Mouse (Mus musculus): ENCODE results near the gene 6430628N08Rik.

The 6430628N08Rik gene

GRCm38 (mm10) chr4:115890553-115890952, at the start of gene 6430628N08Rik:
TSS of gene 6430628N08Rik (plus strand) at chr4:115890665.
- DNase-seq (ENCODE audit: low spot score): no peak

GRCm38 (mm10) chr4:115840842-115841241, 49.6 kb upstream of the 6430628N08Rik start:
- no peak for DNase-seq (ENCODE audit: low spot score)

- DNase-seq (ENCODE audit: low spot score): no peak
Measured at GRCm38 (mm10) chr4:115846656-115847055, 43.8 kb upstream of the 6430628N08Rik start.

- DNase-seq (ENCODE audit: low spot score): no peak
Measured at GRCm38 (mm10) chr4:115847377-115847776, 43.1 kb upstream of the 6430628N08Rik start.

DNA sequence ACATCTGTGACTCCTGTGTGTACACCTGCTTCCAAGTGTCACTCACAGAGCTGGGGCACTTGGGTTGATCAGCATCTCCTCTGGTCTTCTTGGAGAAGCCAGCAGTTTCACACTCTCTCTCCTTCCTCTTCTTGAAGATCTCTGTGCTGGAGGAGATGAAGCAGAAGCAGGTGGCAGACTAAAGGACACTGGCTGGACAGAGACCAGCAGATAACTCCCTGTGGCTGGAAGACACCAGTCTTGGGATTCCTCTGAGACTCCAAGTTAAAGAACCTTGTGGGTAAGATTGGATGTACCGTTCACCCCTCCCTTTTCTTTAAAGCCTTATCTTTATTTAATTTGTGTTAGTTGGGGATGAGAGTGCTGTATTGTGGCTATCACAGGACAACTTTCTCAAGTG, 42.4 kb upstream of the 6430628N08Rik start:
- DNase-seq (ENCODE audit: low spot score): no peak

DNA sequence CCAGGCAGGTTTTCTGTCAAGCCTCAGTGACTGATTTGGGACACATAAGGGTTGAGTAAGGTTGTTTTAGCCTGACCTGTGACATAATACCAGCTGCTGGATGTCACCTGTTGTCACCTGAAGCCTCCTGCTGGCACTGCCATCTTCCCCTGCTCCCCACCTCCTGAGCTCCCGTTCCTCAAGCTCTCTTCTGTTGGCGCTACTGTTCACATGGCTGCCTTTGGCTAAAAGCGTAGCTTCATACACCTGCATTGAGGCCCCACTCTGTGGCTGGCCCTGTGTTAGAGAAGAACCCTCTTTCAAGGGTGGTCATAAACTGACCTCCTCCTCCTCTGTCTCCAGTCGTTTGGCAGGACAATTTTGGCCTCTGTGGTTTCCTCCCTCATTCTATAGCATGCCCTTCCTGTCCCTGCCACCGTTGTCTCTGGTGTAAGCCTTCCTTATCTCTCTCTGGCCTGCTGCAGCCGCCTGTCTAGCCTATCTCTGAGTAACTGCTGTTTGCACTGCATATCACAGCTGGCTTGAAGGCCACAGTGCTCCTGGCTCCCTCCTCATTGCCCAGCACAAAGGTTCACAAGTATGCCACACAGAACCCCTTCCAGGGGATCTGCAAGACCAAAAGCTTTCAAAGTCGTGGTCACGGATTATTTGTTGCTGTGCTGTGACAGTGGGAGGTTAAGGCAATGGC, 41.3 kb upstream of the 6430628N08Rik start:
- DNase-seq (ENCODE audit: low spot score): no peak

DNA sequence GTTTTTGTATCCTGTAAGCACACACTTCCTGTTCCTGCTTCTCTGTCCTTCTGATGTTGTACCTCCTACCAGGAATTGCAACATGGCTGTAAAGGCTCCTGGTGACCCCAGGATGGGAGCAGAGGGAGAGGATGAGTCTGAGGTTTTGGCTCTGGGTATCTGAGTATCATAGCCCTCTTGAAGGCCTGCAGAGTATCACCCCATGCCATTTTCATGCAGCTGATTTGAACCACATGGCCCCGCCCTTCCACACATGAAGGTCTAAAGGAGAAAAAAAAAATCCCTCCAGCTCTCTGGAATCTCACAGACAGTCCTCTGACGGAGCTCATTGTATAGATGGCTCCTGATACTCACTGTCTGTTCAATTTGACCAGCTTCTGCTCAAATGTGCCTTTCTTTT, 40.4 kb upstream of the 6430628N08Rik start:
- DNase-seq (ENCODE audit: low spot score): no peak

GRCm38 (mm10) chr4:115850631-115851030, 39.8 kb upstream of the 6430628N08Rik start:
- DNase-seq (ENCODE audit: low spot score): no peak

- no peak for DNase-seq (ENCODE audit: low spot score)
Measured at GRCm38 (mm10) chr4:115851569-115851968, 38.9 kb upstream of the 6430628N08Rik start.

GRCm38 (mm10) chr4:115855100-115855499, 35.4 kb upstream of the 6430628N08Rik start:
- no peak for DNase-seq (ENCODE audit: low spot score)

DNA sequence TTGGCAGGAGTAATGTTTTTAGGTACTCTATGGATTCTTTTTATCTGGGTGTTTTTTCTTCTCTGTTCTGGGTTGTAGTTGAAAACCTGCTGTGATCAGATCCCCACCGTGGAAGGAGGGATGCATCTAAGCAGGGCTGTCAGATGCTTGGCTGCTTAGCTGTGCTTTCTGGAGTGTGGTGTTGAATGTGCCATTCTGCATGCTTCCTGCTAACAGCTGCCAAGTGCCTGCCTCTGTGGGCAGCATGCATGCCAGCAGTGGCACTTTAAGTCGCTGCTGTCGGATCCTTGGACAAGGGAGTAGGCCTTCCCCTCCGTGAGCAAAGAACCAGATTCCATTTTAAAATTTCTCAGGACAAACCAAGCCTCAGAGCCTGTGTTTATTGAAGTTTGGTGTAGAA, 34.9 kb upstream of the 6430628N08Rik start:
- no peak for DNase-seq (ENCODE audit: low spot score)

GRCm38 (mm10) chr4:115856282-115856681, 34.2 kb upstream of the 6430628N08Rik start:
- no peak for DNase-seq (ENCODE audit: low spot score)

GRCm38 (mm10) chr4:115857293-115857883, 33.1 kb upstream of the 6430628N08Rik start:
- DNase-seq (ENCODE audit: low spot score): no peak

GRCm38 (mm10) chr4:115863352-115863751, 27.1 kb upstream of the 6430628N08Rik start:
- no peak for DNase-seq (ENCODE audit: low spot score)

DNA sequence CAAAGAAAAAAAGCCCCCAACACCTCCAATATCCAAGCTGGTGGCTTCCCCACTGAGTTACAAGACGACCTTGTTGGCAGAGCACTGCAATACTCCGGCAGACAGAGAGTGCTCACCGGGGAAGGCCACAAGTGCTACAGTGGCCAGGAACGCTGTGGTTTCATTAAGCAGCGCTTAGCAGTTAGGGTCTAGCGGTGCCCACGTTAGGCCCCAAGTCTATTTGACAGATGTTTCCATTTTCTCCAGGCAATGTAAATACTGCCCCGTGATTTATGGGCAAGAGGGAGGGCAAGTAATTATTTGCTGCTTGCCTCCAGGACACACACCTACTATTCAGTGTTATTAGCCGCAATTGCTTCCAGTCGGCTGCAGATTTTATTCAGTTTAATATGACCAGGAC, 26.6 kb upstream of the 6430628N08Rik start:
- DNase-seq (ENCODE audit: low spot score): no peak

DNA sequence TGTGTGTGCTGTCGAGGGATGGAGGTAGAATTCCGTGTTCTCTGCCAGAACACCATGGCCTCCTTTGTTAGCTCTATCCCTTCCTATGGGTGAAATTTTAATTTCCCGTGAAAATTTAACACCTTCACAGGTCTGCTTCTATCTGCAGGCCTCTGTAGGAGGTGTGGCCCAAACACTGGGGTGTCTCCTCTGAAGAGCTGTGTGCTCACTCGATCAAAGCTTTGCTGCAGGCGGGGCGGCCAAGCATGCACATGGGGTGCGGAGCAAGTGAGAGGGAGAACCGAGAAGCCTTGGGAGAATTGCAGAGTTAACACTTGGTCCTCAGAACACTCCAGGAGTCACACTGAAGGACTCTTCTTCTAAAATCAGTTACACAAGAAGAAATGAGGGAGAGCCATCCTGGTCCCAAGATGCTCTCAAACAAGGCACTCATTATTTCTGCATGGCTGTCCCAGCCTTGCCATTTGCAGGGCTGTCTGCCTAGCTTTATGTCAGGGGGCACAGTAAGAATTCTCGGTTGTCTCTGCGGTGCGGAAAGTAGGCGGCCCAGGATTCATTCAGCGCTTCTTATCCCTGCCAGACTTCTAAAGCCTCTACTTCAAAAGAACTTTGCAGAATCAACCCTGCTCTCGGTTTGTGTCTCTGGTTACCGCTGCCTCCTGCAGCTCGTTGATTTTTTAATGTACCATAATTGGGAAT, 20.8 kb upstream of the 6430628N08Rik start:
- DNase-seq (ENCODE audit: low spot score): no peak

GRCm38 (mm10) chr4:115873231-115873630, 17.2 kb upstream of the 6430628N08Rik start:
- no peak for DNase-seq (ENCODE audit: low spot score)

GRCm38 (mm10) chr4:115878216-115878678, 12.2 kb upstream of the 6430628N08Rik start:
- no peak for DNase-seq (ENCODE audit: low spot score)

DNA sequence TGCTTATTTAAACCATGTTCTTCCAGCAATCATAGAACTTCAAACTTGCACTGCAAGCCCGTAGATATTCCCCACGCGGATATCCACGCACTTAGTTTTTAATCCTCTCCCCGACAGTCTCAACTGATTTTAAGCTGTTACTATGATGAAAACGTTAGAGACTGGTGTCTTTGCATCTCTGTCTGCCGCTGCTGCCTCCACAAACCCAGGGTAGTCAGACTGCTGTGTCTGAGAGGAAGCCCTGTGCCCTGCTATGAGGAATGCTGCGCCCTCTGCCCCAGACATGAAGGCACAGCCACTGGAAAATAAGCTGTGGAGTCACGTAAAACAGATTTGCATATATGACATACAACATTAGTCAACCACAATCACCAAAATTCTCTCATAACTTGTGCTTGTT, 11.6 kb upstream of the 6430628N08Rik start:
- DNase-seq (ENCODE audit: low spot score): no peak

GRCm38 (mm10) chr4:115881183-115881582, 9.3 kb upstream of the 6430628N08Rik start:
- DNase-seq (ENCODE audit: low spot score): no peak

GRCm38 (mm10) chr4:115882195-115882594, 8.3 kb upstream of the 6430628N08Rik start:
- no peak for DNase-seq (ENCODE audit: low spot score)

DNA sequence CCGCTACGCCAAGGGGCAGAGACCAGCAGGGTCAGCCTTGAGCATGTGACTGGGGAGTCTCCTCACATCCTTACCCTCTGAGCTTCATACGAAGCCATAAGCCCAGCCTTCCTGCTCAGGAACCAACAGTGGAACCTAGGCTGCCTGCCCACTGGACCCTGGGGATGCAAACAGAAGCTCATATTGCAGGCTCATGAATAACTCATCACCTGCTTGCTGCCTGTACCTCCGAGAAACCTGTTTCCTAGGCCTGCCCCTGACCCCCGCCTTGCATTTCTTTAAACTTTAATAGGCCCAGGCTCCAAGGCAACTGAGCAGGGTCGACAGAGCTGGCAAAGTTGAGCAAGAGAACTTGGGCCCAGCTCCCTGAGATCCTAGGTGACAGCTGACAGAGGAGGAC, 6.4 kb upstream of the 6430628N08Rik start, which contains the start of gene Kncn:
TSS of gene Kncn (plus strand) at position 379 of the 400 bp plus-strand sequence.
- no peak for DNase-seq (ENCODE audit: low spot score)

DNA sequence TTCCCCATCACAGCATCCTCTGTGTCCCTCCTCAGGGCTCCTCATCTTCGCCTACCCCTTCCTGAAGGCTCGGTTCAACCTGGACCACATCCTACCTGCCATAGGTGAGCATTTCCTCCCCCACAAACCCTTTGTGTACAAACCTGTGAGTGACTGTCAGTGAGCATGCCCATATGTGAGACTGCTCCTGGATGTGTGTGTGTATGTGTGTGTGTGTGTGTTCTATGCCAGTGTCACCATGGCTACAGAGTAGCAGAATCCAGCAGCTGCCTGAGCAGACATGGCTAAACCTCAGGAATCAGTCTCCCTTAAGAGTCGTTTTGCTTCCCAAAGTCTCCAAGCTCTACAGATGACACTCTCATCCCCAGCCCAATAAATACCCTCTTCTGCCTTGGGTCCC, 4.6 kb upstream of the 6430628N08Rik start:
- DNase-seq (ENCODE audit: low spot score): no peak

All from T-cell, adult 2 months (primary cell).